Mouse (Mus musculus) neural tube, embryonic 13.5 days (tissue): Measurements from ENCODE around the gene Copg1. TPM values are rescaled to one million over a fixed set of nuclear protein-coding genes. Genes with fewer than 3 reads are reported as not detected.
A peak's percentile ranks its signal among the peaks of the same experiment; 100 is the strongest.

Source experiments
- ATAC-seq: fragments of 200-750 bp; cut with Nextera tagmentation; 2 replicates; pipeline ENCODE4 v1.8.0; 2017; ENCODE audit warnings: low read depth, mild to moderate bottlenecking, moderate TSS enrichment, moderate library complexity
- H3K27ac ChIP-seq: fragments of 300-500 bp; sonication (generic); replicated peaks from 2 replicates; pipeline ENCODE4 v1.5.1; 2015; ENCODE audit warnings: moderate library complexity, mild to moderate bottlenecking, inconsistent platforms
- H3K27me3 ChIP-seq: fragments of 300-500 bp; sonication (generic); 2 replicates; pipeline ENCODE4 v1.6.1; 2015; ENCODE audit warnings: mild to moderate bottlenecking, inconsistent platforms
- H3K36me3 ChIP-seq: fragments of 300-500 bp; sonication (generic); 2 replicates; pipeline ENCODE4 v1.6.1; 2015; ENCODE audit warnings: mild to moderate bottlenecking, inconsistent platforms
- H3K4me1 ChIP-seq: fragments of 300-500 bp; sonication (generic); replicated peaks from 2 replicates; pipeline ENCODE4 v1.6.1; 2015; ENCODE audit warnings: inconsistent platforms
- H3K4me2 ChIP-seq: fragments of 300-500 bp; sonication (generic); 2 replicates; pipeline ENCODE4 v1.6.1; 2015; ENCODE audit warnings: inconsistent platforms, mild to moderate bottlenecking, moderate library complexity
- H3K4me3 ChIP-seq: fragments of 300-500 bp; sonication (generic); 2 replicates; pipeline ENCODE4 v1.5.1; 2015; ENCODE audit warnings: mild to moderate bottlenecking, inconsistent platforms
- H3K9ac ChIP-seq: fragments of 300-500 bp; sonication (generic); 2 replicates; pipeline ENCODE4 v1.6.1; 2015; ENCODE audit warnings: moderate library complexity, mild to moderate bottlenecking, inconsistent platforms
- H3K9me3 ChIP-seq: fragments of 300-500 bp; sonication (generic); 2 replicates; pipeline ENCODE4 v1.6.1; 2016; ENCODE audit warnings: inconsistent platforms
- WGBS: fragments of 180-500 bp; shearing (Covaris S2); methylation state at CpG from one replicate; pipeline ENCODE4 v1.1.7; 2015; 5-methylcytosine and 5-hydroxymethylcytosine counted together
- polyA plus RNA-seq: library from polyadenylated mRNA; unstranded; fragments of >200 nt; fragmentation: Nextera tagmentation; extraction: Ambion mirVana; gene quantifications from 2 replicates; pipeline ENCODE4 v1.2.1, GENCODE M21; 2015

Gene Copg1
- polyA plus RNA-seq, 1 experiment from 2014 or later: 172 TPM

DNA sequence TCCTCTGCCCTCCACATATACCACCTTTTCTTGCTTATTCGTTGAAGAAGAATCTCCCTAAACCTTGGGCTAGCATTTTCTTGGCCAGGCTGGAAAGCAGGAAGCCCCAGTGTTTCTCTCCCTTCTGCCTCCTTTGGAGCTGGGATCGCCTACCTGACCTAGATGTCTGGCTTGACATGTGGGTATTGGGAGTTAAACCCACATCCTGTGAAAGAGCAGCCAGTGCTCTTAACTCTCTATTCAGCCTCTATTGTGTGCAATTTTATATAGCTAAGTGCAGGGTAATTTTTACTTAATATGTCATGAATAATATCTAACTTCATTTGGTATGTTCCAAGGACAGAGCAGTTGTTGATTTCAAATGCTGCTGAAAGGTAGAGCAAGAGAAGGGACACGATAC is 8.0 kb upstream of the Copg1 start:
- Histone ChIP-seq H3K4me1 (no peaks in the 10 kb centered on the region), H3K9ac (no peak overlapping the region), H3K9me3 (no peaks in the 10 kb centered on the region), H3K27ac (no peak overlapping the region), H3K4me3 (no peak overlapping the region), H3K27me3 (no peaks in the 10 kb centered on the region), H3K4me2 (no peak overlapping the region), H3K36me3 (no peaks in the 10 kb centered on the region)
- ATAC-seq: no peak
- WGBS: 75% methylated on average over 3 of the region's 3 CpGs

DNA sequence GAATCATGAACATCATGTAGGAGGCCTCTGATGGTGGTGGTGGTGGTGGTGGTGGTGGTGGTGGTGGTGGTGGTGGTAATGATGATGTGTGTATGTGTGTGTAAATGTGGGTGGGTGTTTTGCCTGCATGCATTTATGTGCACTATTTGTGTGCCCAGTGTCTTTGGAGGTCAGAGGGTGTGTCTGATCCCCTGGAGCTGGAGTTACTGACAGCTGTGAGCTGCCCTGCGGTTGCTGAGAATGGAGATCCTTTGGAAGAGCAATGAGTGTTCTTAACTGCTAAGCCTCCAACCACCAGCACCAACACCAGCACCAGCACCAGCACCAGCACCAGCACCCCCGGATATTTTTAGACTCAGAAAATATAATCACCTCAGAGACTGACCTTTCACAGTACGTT is 5.4 kb upstream of the Copg1 start:
- no peaks in the 10 kb centered on the region for H3K27me3 ChIP-seq
- no peaks in the 10 kb centered on the region; the same call in 1 of the 2 replicates for H3K4me1 ChIP-seq
- 78% methylated on average over 3 of the region's 3 CpGs for WGBS
- H3K36me3 ChIP-seq: no peaks in the 10 kb centered on the region
- H3K9me3 ChIP-seq: no peaks in the 10 kb centered on the region
- H3K9ac ChIP-seq: no peak overlapping the region
- no peak for ATAC-seq
- H3K4me3 ChIP-seq: no peak overlapping the region
- no peak overlapping the region for H3K27ac ChIP-seq
- no peak overlapping the region for H3K4me2 ChIP-seq

DNA sequence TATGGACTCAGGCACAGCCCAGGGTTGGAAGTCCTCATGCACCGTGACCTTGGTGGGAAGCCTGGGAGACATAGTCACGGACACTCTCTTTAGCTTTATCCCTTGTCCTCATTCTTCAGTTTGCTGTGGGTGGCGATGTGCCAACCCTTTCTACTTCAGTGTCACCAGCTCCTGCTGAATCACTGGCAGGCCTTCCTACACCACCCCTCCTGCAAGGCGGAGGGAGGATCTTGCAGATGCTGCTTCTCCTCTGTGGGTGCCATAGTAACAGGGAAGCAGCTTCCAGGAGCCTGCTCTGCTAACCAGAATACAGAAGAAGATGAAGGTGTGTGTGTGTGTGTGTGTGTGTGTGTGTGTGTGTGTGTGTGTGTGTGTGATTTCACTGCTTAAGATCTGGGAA is 4.8 kb upstream of the Copg1 start:
- no peaks in the 10 kb centered on the region for H3K27me3 ChIP-seq
- H3K9me3 ChIP-seq: no peaks in the 10 kb centered on the region
- no peak for ATAC-seq
- H3K4me2 ChIP-seq: no peak overlapping the region
- no peaks in the 10 kb centered on the region; the same call in 1 of the 2 replicates for H3K4me1 ChIP-seq
- no peak overlapping the region for H3K9ac ChIP-seq
- WGBS: 59% methylated on average over 4 of the region's 4 CpGs
- H3K27ac ChIP-seq: no peak overlapping the region
- no peaks in the 10 kb centered on the region for H3K36me3 ChIP-seq
- no peak overlapping the region for H3K4me3 ChIP-seq

DNA sequence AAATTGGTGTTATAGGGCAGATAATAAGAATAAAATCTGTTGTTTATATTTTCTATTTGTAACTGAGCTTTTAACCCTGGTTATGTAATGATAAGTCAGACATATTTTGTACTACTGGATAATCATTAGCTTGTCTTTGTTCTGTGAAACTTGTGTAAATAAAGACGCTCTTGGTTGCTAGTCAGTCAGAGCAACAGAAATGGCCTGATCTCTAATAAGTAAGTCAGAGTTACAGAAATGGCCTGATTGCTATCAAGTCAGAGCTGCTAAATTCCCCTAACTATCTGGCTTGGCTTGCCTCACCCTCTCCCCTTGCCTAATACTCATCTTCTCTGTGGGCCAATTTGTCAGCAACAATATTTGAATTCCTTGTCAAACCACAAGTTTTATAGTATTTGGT is 893 bp upstream of the Copg1 start:
- 93% methylated on average over 1 of the region's 1 CpGs for WGBS
- no peaks in the 10 kb centered on the region for H3K9me3 ChIP-seq
- H3K4me2 ChIP-seq: no peak overlapping the region
- H3K9ac ChIP-seq: no peak overlapping the region
- H3K27me3 ChIP-seq: no peaks in the 10 kb centered on the region
- H3K36me3 ChIP-seq: peaks cover 24% of the 10 kb centered on the region
- no peak for ATAC-seq
- no peak overlapping the region for H3K4me3 ChIP-seq
- no peak overlapping the region for H3K27ac ChIP-seq
- peaks cover 11% of the 10 kb centered on the region for H3K4me1 ChIP-seq

DNA sequence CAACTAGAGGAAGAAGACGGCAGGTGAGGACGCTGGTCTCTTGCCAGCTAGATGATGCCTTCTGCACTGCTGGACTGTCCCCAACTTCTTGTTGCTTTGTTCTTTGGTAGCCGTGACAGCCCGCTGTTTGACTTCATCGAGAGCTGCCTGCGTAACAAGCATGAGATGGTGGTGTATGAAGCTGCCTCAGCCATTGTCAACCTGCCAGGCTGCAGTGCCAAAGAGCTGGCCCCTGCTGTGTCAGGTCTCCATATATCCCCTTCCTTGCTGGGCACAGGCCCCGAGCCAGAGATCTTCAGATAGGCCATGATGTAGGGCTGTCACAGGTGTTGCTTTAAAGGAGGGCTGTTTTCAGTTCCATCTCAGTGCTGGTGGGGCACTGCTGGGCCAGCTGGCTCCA is 6.3 kb downstream of the Copg1 start:
- no peak overlapping the region for H3K4me2 ChIP-seq
- peaks cover 96% of the 10 kb centered on the region for H3K36me3 ChIP-seq
- 86% methylated on average over 7 of the region's 7 CpGs for WGBS
- H3K9ac ChIP-seq: no peak overlapping the region
- no peak overlapping the region for H3K27ac ChIP-seq
- H3K4me1 ChIP-seq: peaks cover 3% of the 10 kb centered on the region
- ATAC-seq: no peak
- no peaks in the 10 kb centered on the region for H3K27me3 ChIP-seq
- H3K4me3 ChIP-seq: no peak overlapping the region
- no peaks in the 10 kb centered on the region for H3K9me3 ChIP-seq

DNA sequence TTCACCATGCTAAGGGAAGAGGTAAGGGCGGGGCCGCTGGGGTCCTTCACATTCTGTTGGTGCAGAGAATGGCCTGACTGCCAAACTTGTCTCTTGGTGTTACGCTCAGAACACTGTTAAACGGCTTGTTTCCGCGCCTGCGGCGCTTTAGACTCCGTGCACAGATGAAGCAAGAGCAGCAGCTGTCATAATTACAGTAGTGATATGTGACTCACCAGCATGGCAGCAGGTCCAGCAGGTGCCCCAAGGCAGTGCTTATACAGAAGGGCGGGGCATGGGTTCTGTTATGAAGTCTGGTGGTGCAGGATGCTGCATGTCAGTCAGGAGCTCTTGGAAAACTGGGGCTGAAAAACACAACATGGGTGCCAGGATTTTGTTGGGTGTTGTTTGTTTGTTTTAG is 10.4 kb downstream of the Copg1 start:
- Histone ChIP-seq H3K9me3 (no peaks in the 10 kb centered on the region), H3K9ac (no peak overlapping the region), H3K4me3 (no peak overlapping the region), H3K27me3 (no peaks in the 10 kb centered on the region), H3K27ac (no peak overlapping the region), H3K4me2 (no peak overlapping the region), H3K4me1 (no peaks in the 10 kb centered on the region), H3K36me3 (peaks cover 99% of the 10 kb centered on the region)
- no peak for ATAC-seq
- 94% methylated on average over 10 of the region's 10 CpGs for WGBS

DNA sequence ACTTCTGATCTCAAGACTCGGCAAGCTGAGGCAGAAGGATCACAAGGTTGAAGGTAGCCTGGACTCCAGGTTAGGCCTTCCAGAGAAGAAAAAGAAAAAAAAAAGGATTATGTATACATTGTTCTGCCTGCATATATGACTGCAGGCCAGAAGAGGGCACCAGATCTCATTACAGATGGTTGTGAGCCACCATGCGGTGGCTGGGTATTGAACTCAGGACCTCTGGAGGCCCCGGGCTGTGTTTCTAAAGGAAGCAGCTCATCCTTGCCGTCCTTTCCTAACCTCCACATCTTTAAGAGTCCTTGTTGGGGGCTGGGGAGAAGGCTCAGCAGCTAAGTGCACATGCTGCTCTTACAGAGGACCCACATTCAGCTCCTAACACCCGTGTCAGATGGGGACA is 19.0 kb downstream of the Copg1 start:
- H3K9ac ChIP-seq: no peak overlapping the region
- no peak overlapping the region for H3K27ac ChIP-seq
- no peaks in the 10 kb centered on the region for H3K9me3 ChIP-seq
- H3K27me3 ChIP-seq: no peaks in the 10 kb centered on the region
- peaks cover 99% of the 10 kb centered on the region for H3K36me3 ChIP-seq
- WGBS: 63% methylated on average over 5 of the region's 5 CpGs
- no peak for ATAC-seq
- H3K4me2 ChIP-seq: no peak overlapping the region
- H3K4me3 ChIP-seq: no peak overlapping the region
- H3K4me1 ChIP-seq: no peaks in the 10 kb centered on the region

DNA sequence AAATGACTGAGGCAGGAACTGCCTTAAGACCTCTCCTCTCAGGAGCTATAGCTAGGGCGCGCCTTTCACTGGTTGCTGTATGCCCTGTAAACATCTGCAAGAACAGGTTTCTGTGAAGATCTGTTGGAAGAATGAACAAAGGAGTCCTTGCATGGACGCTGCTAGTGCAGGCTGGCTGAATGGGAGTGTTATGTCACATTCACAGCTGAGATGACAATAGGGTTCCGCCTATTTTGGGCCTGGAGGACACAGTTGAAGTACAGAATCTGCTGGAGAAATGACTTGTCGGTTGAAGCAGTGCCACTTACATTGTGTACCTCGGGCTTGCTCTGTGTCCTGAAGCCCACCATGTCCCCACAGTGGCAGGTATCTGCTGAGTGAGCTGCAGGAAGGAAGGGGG is 21.6 kb downstream of the Copg1 start:
- H3K36me3 ChIP-seq: peaks cover 91% of the 10 kb centered on the region
- no peak overlapping the region for H3K9ac ChIP-seq
- ATAC-seq: no peak
- 88% methylated on average over 6 of the region's 6 CpGs for WGBS
- no peak overlapping the region for H3K4me2 ChIP-seq
- no peaks in the 10 kb centered on the region for H3K4me1 ChIP-seq
- no peak overlapping the region for H3K4me3 ChIP-seq
- H3K9me3 ChIP-seq: no peaks in the 10 kb centered on the region
- no peaks in the 10 kb centered on the region for H3K27me3 ChIP-seq
- H3K27ac ChIP-seq: no peak overlapping the region

DNA sequence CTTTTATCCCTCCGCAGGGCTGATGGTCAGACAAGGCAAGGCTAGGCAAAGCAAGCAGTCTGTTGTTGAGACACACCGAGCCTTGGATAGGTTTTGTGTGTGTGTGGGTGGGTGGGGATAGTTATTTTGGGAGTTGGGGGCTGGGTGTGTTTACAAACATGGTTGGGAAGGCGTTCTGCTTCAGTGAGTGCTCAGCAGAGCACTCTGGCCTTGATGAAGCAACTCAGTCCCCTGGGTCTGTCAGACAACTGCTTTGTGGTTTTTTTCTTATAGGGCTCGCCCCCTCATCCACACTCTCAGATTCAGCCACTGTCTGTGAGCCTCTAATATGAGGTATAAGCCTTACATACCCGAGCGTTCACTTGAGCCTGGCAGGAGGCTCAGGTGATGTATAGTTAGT is 23.9 kb downstream of the Copg1 start:
- ATAC-seq: no peak
- Histone ChIP-seq H3K9me3 (no peaks in the 10 kb centered on the region), H3K4me3 (no peak overlapping the region), H3K27me3 (no peaks in the 10 kb centered on the region), H3K9ac (no peak overlapping the region), H3K36me3 (peaks cover 68% of the 10 kb centered on the region), H3K27ac (no peak overlapping the region), H3K4me1 (peaks cover 19% of the 10 kb centered on the region), H3K4me2 (no peak overlapping the region)
- 86% methylated on average over 6 of the region's 6 CpGs for WGBS

DNA sequence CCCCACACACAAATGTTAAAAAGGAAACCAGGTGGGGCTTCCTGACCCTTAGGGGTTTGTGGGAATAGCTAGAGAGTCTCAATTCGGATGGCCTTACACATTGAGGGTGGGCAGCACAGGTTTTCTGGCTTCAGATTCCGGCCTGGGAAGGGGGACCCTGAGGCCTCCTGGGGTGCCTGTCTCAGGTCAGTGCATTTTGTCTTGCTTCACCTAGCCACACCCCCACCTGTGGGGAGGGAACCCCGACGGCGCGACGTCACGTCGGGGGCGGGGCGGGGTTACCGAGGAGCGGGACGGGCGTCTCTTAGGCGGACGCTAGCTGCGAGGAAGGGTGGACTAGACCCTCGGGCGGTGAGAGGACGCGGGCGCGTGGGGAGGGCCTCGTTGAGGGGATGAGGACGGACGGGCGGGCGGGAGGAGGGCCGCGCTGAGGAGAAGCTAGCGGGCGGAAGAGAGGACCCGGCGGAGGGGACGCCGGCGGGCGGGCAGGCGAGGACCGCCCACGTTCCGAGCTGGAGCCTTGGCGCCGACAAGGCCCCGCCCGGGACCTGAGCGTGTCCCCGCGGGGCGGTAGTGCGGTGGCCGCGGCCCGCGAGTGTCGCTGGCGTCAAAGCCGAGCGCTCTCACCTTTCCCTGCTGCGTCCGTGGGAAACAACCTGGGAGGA is 26.2 kb downstream of the Copg1 start, which contains the start of gene Hmces:
Gene Hmces, plus strand, starts transcription at position 275 of the 665 bp plus-strand sequence.
- Histone ChIP-seq H3K9me3 (no peaks in the 10 kb centered on the region), H3K9ac (peak within 1 kb of the TSS; percentile 90), H3K4me2 (peak within 1 kb of the TSS; percentile 87), H3K27ac (peak within 1 kb of the TSS; percentile 73), H3K27me3 (no peaks in the 10 kb centered on the region), H3K4me1 (peaks cover 19% of the 10 kb centered on the region), H3K36me3 (peaks cover 63% of the 10 kb centered on the region), H3K4me3 (peak within 1 kb of the TSS; percentile 68)
- under 1% methylated on average over 54 of the region's 62 CpGs for WGBS
- peak; percentile 91 for ATAC-seq

DNA sequence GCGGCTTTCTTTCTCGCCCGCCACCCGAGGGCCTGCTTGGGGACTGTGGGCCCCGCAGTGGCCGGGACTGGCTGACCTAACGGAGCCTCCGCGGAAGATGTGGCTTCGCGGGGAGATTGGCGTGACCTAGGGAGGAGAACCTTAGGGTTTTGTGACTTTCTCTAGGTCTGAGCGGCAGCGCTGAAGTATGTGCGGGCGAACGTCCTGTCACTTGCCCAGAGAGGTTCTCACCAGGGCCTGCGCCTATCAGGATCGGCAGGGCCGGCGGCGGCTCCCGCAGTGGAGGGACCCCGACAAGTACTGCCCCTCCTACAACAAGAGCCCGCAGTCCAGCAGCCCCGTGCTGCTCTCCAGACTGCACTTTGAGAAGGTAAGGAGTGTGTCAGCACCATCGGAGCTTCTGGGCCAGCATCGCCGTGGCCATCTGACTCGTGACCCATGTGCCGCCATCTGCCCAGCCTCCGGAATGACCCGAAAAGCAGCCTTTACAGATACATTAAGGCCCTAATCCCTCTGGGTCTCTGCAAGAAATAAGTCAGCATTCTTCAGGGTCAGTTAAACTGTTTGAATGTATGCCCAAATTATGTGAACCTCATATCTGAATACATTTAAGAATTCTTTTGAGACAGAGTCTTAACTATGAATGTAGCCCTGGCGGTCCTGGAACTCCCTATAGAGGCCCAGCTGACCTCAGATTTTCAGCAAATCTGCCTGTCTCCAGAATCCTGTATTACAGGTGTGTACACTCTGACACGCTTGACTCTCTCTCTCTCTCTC is 26.9 kb downstream of the Copg1 start:
- no peaks in the 10 kb centered on the region for H3K9me3 ChIP-seq
- H3K27ac ChIP-seq: peak overlapping the region; percentile 73
- H3K4me1 ChIP-seq: peaks cover 19% of the 10 kb centered on the region
- H3K27me3 ChIP-seq: no peaks in the 10 kb centered on the region
- peak overlapping the region; percentile 90 for H3K9ac ChIP-seq
- H3K36me3 ChIP-seq: peaks cover 63% of the 10 kb centered on the region
- peak; percentile 78 for ATAC-seq
- 3% methylated on average over 35 of the region's 35 CpGs for WGBS
- H3K4me2 ChIP-seq: peak overlapping the region; percentile 87
- H3K4me3 ChIP-seq: peak overlapping the region; percentile 68

DNA sequence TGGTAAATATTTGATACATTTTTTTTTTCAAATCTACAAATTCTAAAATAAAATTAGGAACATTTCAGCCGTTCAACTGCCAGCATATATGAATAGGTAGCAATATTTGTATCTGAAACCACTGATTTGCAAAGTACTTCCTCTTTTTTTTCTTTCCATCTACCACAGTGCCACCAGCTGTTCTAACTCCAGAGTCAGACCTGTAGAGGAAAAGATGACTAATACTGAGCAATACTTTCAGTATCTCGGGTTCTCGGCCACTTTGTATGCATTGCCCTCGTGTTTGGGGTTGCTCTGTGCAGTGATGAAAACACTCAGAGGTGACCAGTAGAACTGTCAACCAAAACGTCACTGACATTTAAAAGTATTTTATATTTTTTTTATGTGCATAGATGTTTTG is 28.3 kb downstream of the Copg1 start:
- Histone ChIP-seq H3K36me3 (peaks cover 63% of the 10 kb centered on the region), H3K4me3 (no peak overlapping the region), H3K4me1 (peaks cover 19% of the 10 kb centered on the region), H3K4me2 (no peak overlapping the region), H3K9me3 (no peaks in the 10 kb centered on the region), H3K9ac (peak overlapping the region; percentile 8; the same call in 1 of the 2 replicates), H3K27ac (no peak overlapping the region), H3K27me3 (no peaks in the 10 kb centered on the region)
- ATAC-seq: no peak
- WGBS: 91% methylated on average over 5 of the region's 5 CpGs
